Mouse (Mus musculus): ENCODE measurements around the gene Taok2. TPM values are rescaled to one million over a fixed set of nuclear protein-coding genes. Genes with fewer than 3 reads are reported as not detected.

Taok2 gene
- polyA plus RNA-seq, 1 experiment from 2014 or later, result 24.0 TPM

DNA sequence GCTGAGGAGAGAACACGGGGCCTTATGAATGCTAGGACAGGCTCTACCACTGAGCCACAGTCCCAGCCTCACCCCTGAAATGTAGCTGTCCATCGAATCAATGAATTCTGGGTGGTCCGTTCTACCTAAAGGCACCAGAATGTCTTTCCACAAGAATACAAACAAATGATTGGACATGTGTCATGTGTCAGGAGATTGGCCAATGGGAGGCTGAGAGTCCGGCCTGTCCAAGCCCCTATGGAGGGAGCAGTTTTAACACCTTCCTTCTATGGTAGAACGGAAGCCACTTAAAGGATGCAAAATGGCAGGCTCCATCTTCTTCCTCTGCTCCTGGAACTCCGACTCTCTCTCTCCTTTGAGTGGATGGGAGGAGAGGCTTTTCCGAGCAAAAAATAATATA is 66.9 kb downstream of the Taok2 start:
- H3K9me3 ChIP-seq (ENCODE audit: control insufficient read depth, low read length), result no peaks in the 10 kb centered on the region
- 0 out of 2 replicates have a peak, but pooled peaks cover 4% of the 10 kb centered on the region for H3K4me1 ChIP-seq (replicated peaks; ENCODE audit: control insufficient read depth, insufficient read depth, low read length)
- H3K4me2 ChIP-seq, result no peak overlapping the region
- H3K4me3 ChIP-seq (ENCODE audit: low read depth, low read length), result no peak overlapping the region
- no peak overlapping the region for H3K9ac ChIP-seq (ENCODE audit: low read depth, low read length)
- peaks cover 3% of the 10 kb centered on the region; the same call in 1 of the 2 replicates for H3K27me3 ChIP-seq (replicated peaks; ENCODE audit: control insufficient read depth, insufficient read depth, low read length)
- DNase-seq (ENCODE audit: low spot score) (no peak), ATAC-seq (replicated peaks; ENCODE audit: low FRiP score) (no peak)
- 87% methylated on average over 7 of the region's 7 CpGs for WGBS
- H3K36me3 ChIP-seq (ENCODE audit: control insufficient read depth, insufficient read depth, low read length), result no peaks in the 10 kb centered on the region
- no peak overlapping the region for H3K27ac ChIP-seq (ENCODE audit: low read depth, low read length)

DNA sequence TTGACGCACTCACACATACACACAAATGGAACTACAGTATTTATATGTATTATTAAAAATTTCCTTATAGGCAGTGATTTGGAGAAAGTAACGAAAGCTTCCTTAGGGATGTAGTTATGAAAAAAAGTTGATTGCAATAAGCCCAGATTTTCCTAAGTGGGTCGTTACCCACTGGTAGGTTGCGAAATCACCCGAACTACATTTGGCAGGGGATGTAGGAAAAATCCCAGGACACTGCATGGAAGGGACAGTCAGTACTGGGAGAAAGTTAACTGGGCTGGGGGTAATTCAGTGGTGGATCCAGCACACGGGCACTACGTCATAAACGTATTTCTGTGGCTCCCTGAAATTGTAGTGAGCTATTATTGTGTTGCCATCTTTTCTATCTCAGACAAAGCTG is 68.0 kb downstream of the Taok2 start:
- Histone ChIP-seq H3K4me2 (no peak overlapping the region), H3K36me3 (ENCODE audit: control insufficient read depth, insufficient read depth, low read length) (no peaks in the 10 kb centered on the region), H3K4me1 (replicated peaks; ENCODE audit: control insufficient read depth, insufficient read depth, low read length) (no peaks in the 10 kb centered on the region), H3K9me3 (ENCODE audit: control insufficient read depth, low read length) (no peaks in the 10 kb centered on the region), H3K27ac (ENCODE audit: low read depth, low read length) (no peak overlapping the region), H3K27me3 (replicated peaks; ENCODE audit: control insufficient read depth, insufficient read depth, low read length) (no peaks in the 10 kb centered on the region), H3K4me3 (ENCODE audit: low read depth, low read length) (no peak overlapping the region), H3K9ac (ENCODE audit: low read depth, low read length) (no peak overlapping the region)
- 84% methylated on average over 8 of the region's 8 CpGs for WGBS
- DNase-seq (ENCODE audit: low spot score) (no peak), ATAC-seq (replicated peaks; ENCODE audit: low FRiP score) (no peak)

- WGBS, result 74% methylated on average over 8 of the region's 8 CpGs
Measured at GRCm38 (mm10) chr7:126815726-126816222, 68.7 kb downstream of the Taok2 start.

More at GRCm38 (mm10) chr7:126815726-126816222, 68.7 kb downstream of the Taok2 start:
- no peak for DNase-seq (ENCODE audit: low spot score)
- no peak for ATAC-seq (replicated peaks; ENCODE audit: low FRiP score)
- Histone ChIP-seq H3K4me3 (ENCODE audit: low read depth, low read length) (no peak overlapping the region), H3K9me3 (ENCODE audit: control insufficient read depth, low read length) (no peaks in the 10 kb centered on the region), H3K27me3 (replicated peaks; ENCODE audit: control insufficient read depth, insufficient read depth, low read length) (no peaks in the 10 kb centered on the region), H3K4me2 (no peak overlapping the region), H3K4me1 (replicated peaks; ENCODE audit: control insufficient read depth, insufficient read depth, low read length) (no peaks in the 10 kb centered on the region), H3K36me3 (ENCODE audit: control insufficient read depth, insufficient read depth, low read length) (no peaks in the 10 kb centered on the region), H3K9ac (ENCODE audit: low read depth, low read length) (no peak overlapping the region), H3K27ac (ENCODE audit: low read depth, low read length) (no peak overlapping the region)

Other genes with a start within 250 kb of the Taok2 start
- 53.7 and 64.5 TPM in 2 replicates for gene Sgf29, start 235.4 kb downstream of the Taok2 start, polyA plus RNA-seq (2014; fragmentation: Nextera tagmentation; extraction: Ambion mirVana)
- gene Sult1a1, start 208.3 kb downstream of the Taok2 start, polyA plus RNA-seq (2014; fragmentation: Nextera tagmentation; extraction: Ambion mirVana), result 0.14 and 0.44 TPM in 2 replicates
- 210 and 217 TPM in 2 replicates for gene Bola2, start 189.3 kb downstream of the Taok2 start, polyA plus RNA-seq (2014; fragmentation: Nextera tagmentation; extraction: Ambion mirVana)
- 6.6 and 7.7 TPM in 2 replicates for gene Slx1b, start 188.9 kb downstream of the Taok2 start, polyA plus RNA-seq (2014; fragmentation: Nextera tagmentation; extraction: Ambion mirVana)
- 94.0 and 94.9 TPM in 2 replicates for gene Coro1a, start 176.9 kb downstream of the Taok2 start, polyA plus RNA-seq (2014; fragmentation: Nextera tagmentation; extraction: Ambion mirVana)
- 34.0 and 39.3 TPM in 2 replicates for gene Mapk3, start 125.1 kb downstream of the Taok2 start, polyA plus RNA-seq (2014; fragmentation: Nextera tagmentation; extraction: Ambion mirVana)
- 0.87 and 0.96 TPM in 2 replicates for gene Gdpd3, start 118.4 kb downstream of the Taok2 start, polyA plus RNA-seq (2014; fragmentation: Nextera tagmentation; extraction: Ambion mirVana)
- gene Ypel3, start 107.7 kb downstream of the Taok2 start, polyA plus RNA-seq (2014; fragmentation: Nextera tagmentation; extraction: Ambion mirVana), result 49.1 and 52.2 TPM in 2 replicates
- gene Tbx6, start 103.2 kb downstream of the Taok2 start, polyA plus RNA-seq (2014; fragmentation: Nextera tagmentation; extraction: Ambion mirVana), result 0.22 and 0.55 TPM in 2 replicates
- 266 and 269 TPM in 2 replicates for gene Ppp4c, start 92.2 kb downstream of the Taok2 start, polyA plus RNA-seq (2014; fragmentation: Nextera tagmentation; extraction: Ambion mirVana)
- gene Fam57b, start 87.0 kb downstream of the Taok2 start, polyA plus RNA-seq (2014; fragmentation: Nextera tagmentation; extraction: Ambion mirVana), result 0.21 TPM in 1 of 2 replicates, not detected in the other
- gene 4930451I11Rik, start 53.1 kb downstream of the Taok2 start, polyA plus RNA-seq (2014; fragmentation: Nextera tagmentation; extraction: Ambion mirVana), result not detected in 2 replicates
- gene Doc2a, start 37.3 kb downstream of the Taok2 start, polyA plus RNA-seq (2014; fragmentation: Nextera tagmentation; extraction: Ambion mirVana), result 0.52 and 1.6 TPM in 2 replicates
- 17.3 and 24.6 TPM in 2 replicates for gene Hirip3, start 22.7 kb downstream of the Taok2 start, polyA plus RNA-seq (2014; fragmentation: Nextera tagmentation; extraction: Ambion mirVana)
- 124 and 130 TPM in 2 replicates for gene Ino80e, start 22.3 kb downstream of the Taok2 start, polyA plus RNA-seq (2014; fragmentation: Nextera tagmentation; extraction: Ambion mirVana)
- gene Tmem219, start 38.2 kb upstream of the Taok2 start, polyA plus RNA-seq (2014; fragmentation: Nextera tagmentation; extraction: Ambion mirVana), result 23.2 and 23.9 TPM in 2 replicates
- 15.7 and 16.5 TPM in 2 replicates for gene Kctd13, start 44.2 kb upstream of the Taok2 start, polyA plus RNA-seq (2014; fragmentation: Nextera tagmentation; extraction: Ambion mirVana)
- gene Asphd1, start 64.9 kb upstream of the Taok2 start, polyA plus RNA-seq (2014; fragmentation: Nextera tagmentation; extraction: Ambion mirVana), result not detected in 2 replicates
- 0.27 TPM in 2 replicates for gene Sez6l2, start 65.9 kb upstream of the Taok2 start, polyA plus RNA-seq (2014; fragmentation: Nextera tagmentation; extraction: Ambion mirVana)
- gene Cdipt, start 91.2 kb upstream of the Taok2 start, polyA plus RNA-seq (2014; fragmentation: Nextera tagmentation; extraction: Ambion mirVana), result 72.2 and 74.4 TPM in 2 replicates
- gene Cdiptos, start 91.4 kb upstream of the Taok2 start, polyA plus RNA-seq (2014; fragmentation: Nextera tagmentation; extraction: Ambion mirVana), result 0.67 and 1.0 TPM in 2 replicates
- 8.3 and 9.4 TPM in 2 replicates for gene Mvp, start 129.9 kb upstream of the Taok2 start, polyA plus RNA-seq (2014; fragmentation: Nextera tagmentation; extraction: Ambion mirVana)
- 0.41 TPM in 1 of 2 replicates, not detected in the other for gene Pagr1b, start 131.8 kb upstream of the Taok2 start, polyA plus RNA-seq (2014; fragmentation: Nextera tagmentation; extraction: Ambion mirVana)
- gene Pagr1a, start 132.6 kb upstream of the Taok2 start, polyA plus RNA-seq (2014; fragmentation: Nextera tagmentation; extraction: Ambion mirVana), result 45.6 and 75.0 TPM in 2 replicates
- 19.8 and 52.9 TPM in 2 replicates for gene Gm42742, start 136.4 kb upstream of the Taok2 start, polyA plus RNA-seq (2014; fragmentation: Nextera tagmentation; extraction: Ambion mirVana)
- gene Prrt2, start 136.5 kb upstream of the Taok2 start, polyA plus RNA-seq (2014; fragmentation: Nextera tagmentation; extraction: Ambion mirVana), result 4.5 and 5.4 TPM in 2 replicates
- gene Maz, start 142.3 kb upstream of the Taok2 start, polyA plus RNA-seq (2014; fragmentation: Nextera tagmentation; extraction: Ambion mirVana), result 90.8 and 98.8 TPM in 2 replicates
- gene Kif22, start 157.8 kb upstream of the Taok2 start, polyA plus RNA-seq (2014; fragmentation: Nextera tagmentation; extraction: Ambion mirVana), result 152 and 170 TPM in 2 replicates
- not detected in 2 replicates for gene Zg16, start 202.6 kb upstream of the Taok2 start, polyA plus RNA-seq (2014; fragmentation: Nextera tagmentation; extraction: Ambion mirVana)
- 12.3 and 13.7 TPM in 2 replicates for gene AI467606, start 206.7 kb upstream of the Taok2 start, polyA plus RNA-seq (2014; fragmentation: Nextera tagmentation; extraction: Ambion mirVana)
- 43.8 and 44.2 TPM in 2 replicates for gene Qprt, start 237.5 kb upstream of the Taok2 start, polyA plus RNA-seq (2014; fragmentation: Nextera tagmentation; extraction: Ambion mirVana)